Mouse (Mus musculus) testis, adult 2 months (tissue): ENCODE results near the gene Tcl1b1. TPM values are rescaled to one million over a fixed set of nuclear protein-coding genes. Genes with fewer than 3 reads are reported as not detected.
"Not testable (repeated sequence)": the region's sequence is repeated elsewhere in the genome, so short reads cannot be mapped to it uniquely, and the experiment has no call there.

ENCODE experiments used
- H3K27ac ChIP-seq: fragments of 200-500 bp; 2 replicates; pipeline ENCODE4 v1.5.1; 2012; ENCODE audit warnings: low read depth, low read length; ENCODE audit not compliant: control insufficient read depth, insufficient read depth
- H3K27me3 ChIP-seq: fragments of 200-500 bp; 2 replicates; pipeline ENCODE4 v1.6.1; 2012; ENCODE audit warnings: mild to moderate bottlenecking, low read length, moderate library complexity; ENCODE audit not compliant: control insufficient read depth, insufficient read depth
- H3K36me3 ChIP-seq: fragments of 200-500 bp; 2 replicates; pipeline ENCODE4 v1.6.1; 2012; ENCODE audit warnings: mild to moderate bottlenecking, low read length; ENCODE audit not compliant: control insufficient read depth, insufficient read depth
- H3K4me1 ChIP-seq: fragments of 200-500 bp; 2 replicates; pipeline ENCODE4 v1.6.1; 2012; ENCODE audit warnings: low read length; ENCODE audit not compliant: control insufficient read depth, insufficient read depth
- H3K4me3 ChIP-seq: fragments of 200-500 bp; 2 replicates; pipeline ENCODE4 v1.5.1; 2012; ENCODE audit warnings: low read depth, mild to moderate bottlenecking, low read length, moderate library complexity, mixed read lengths; ENCODE audit not compliant: control insufficient read depth
- CTCF ChIP-seq: fragments of 200-500 bp; IDR thresholded peaks from 2 replicates; pipeline ENCODE4 v1.5.1; 2012; ENCODE audit warnings: low read depth, mild to moderate bottlenecking, inconsistent platforms, low read length, moderate library complexity; ENCODE audit not compliant: control insufficient read depth, insufficient read depth, insufficient replicate concordance
- POLR2A ChIP-seq: fragments of 200-500 bp; IDR thresholded peaks from 2 replicates; pipeline ENCODE4 v1.6.1; 2012; ENCODE audit warnings: low read depth, mild to moderate bottlenecking, inconsistent platforms, low read length, moderate library complexity; ENCODE audit not compliant: control insufficient read depth
- polyA plus RNA-seq: library from polyadenylated mRNA; depleted of rRNA; stranded (reverse); fragments of >200 nt; gene quantifications from 2 replicates; pipeline ENCODE4 v1.2.3, GENCODE M21; 2012; rRNA removed

Gene Tcl1b1
- 0.17 TPM in 1 of 2 replicates, not detected in the other for polyA plus RNA-seq

- H3K27ac ChIP-seq = no peak within 1 kb of the TSS
- no peaks in the 10 kb centered on the region for H3K4me1 ChIP-seq
- TF ChIP-seq CTCF (no peak), POLR2A (no peak)
- H3K27me3 ChIP-seq = no peaks in the 10 kb centered on the region
- H3K4me3 ChIP-seq = no peak within 1 kb of the TSS
- H3K36me3 ChIP-seq = no peaks in the 10 kb centered on the region
Observed at GRCm38 (mm10) chr12:105159390-105159789, at the start of gene Tcl1b1. TSS of gene Tcl1b1 (plus strand) at chr12:105159690.

- Histone ChIP-seq H3K36me3 (no peaks in the 10 kb centered on the region), H3K4me3 (no peak overlapping the region), H3K27ac (no peak overlapping the region), H3K27me3 (no peaks in the 10 kb centered on the region), H3K4me1 (no peaks in the 10 kb centered on the region)
- TF ChIP-seq POLR2A (no peak), CTCF (no peak)
Observed at GRCm38 (mm10) chr12:105109812-105110211, 49.7 kb upstream of the Tcl1b1 start.

DNA sequence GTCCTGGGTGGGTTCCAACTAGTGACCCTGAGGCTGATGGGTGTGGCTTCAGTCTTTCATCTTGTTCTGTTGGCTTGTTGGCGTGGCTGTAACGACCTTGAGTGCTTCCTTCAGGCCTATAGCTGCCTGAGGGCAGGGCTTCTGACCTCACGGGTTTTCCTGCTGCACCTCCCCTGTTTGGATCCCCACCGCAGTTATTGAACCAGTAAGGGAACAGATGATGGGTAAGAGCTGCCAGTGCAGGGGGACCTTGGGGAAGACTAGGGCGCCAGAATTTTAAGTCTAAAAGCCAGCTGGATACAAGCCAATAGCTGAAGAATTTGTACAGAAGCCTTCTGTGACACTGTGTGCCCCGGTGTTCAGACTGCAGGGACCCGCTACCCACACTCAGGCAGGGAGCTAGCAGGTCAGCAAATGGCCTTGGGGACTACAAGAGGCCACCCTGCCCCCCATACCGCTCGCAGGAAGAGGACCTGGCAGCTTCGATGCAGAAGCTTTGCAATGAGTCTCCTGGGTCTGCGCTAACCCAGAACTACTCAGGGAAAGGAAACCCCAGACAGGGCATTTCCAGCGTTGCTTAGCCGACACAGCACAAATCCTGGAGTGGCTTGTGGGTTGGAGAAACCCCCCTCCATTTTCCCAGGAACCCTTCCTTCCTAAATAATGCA is 47.0 kb upstream of the Tcl1b1 start:
- Histone ChIP-seq H3K4me3 (no peak overlapping the region), H3K36me3 (no peaks in the 10 kb centered on the region), H3K4me1 (no peaks in the 10 kb centered on the region), H3K27me3 (no peaks in the 10 kb centered on the region), H3K27ac (no peak overlapping the region)
- no peak for TF ChIP-seq POLR2A
- TF ChIP-seq CTCF = no peak

GRCm38 (mm10) chr12:105116648-105117047 is 42.8 kb upstream of the Tcl1b1 start:
- TF ChIP-seq POLR2A (no peak), CTCF (no peak)
- Histone ChIP-seq H3K36me3 (no peaks in the 10 kb centered on the region), H3K27me3 (no peaks in the 10 kb centered on the region), H3K27ac (no peak overlapping the region), H3K4me1 (no peaks in the 10 kb centered on the region), H3K4me3 (no peak overlapping the region)

- no peak overlapping the region for H3K4me3 ChIP-seq
- no peaks in the 10 kb centered on the region for H3K36me3 ChIP-seq
- no peaks in the 10 kb centered on the region for H3K27me3 ChIP-seq
- TF ChIP-seq CTCF (no peak), POLR2A (no peak)
- no peaks in the 10 kb centered on the region for H3K4me1 ChIP-seq
- H3K27ac ChIP-seq = no peak overlapping the region
Observed at GRCm38 (mm10) chr12:105125362-105125761, 34.1 kb upstream of the Tcl1b1 start.

- Histone ChIP-seq H3K27ac (no peak overlapping the region), H3K36me3 (no peaks in the 10 kb centered on the region), H3K4me1 (no peaks in the 10 kb centered on the region), H3K27me3 (no peaks in the 10 kb centered on the region), H3K4me3 (no peak overlapping the region)
- TF ChIP-seq POLR2A = no peak
- TF ChIP-seq CTCF = no peak
Observed at GRCm38 (mm10) chr12:105126516-105126915, 33.0 kb upstream of the Tcl1b1 start.

DNA sequence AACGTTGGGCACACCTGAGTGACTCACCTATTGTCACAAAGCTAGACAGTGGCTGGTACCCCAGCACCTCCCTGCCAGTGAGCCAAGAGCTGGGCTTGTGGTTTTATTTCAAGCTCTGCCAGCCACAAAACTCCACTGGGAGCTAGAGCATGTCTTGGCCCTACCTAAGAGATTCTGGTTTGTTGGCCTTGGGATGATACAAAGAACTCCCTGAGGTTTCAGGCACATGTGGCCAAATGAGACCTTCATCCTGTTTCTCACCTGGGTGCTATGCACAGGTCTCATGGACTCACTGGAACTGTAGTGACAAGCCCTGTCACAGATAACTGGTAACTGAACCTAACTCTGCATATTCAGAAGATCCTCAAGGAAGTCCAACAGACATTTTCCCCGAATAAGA is 31.9 kb upstream of the Tcl1b1 start:
- no peaks in the 10 kb centered on the region for H3K27me3 ChIP-seq
- TF ChIP-seq CTCF (no peak), POLR2A (no peak)
- H3K27ac ChIP-seq = no peak overlapping the region
- H3K4me1 ChIP-seq = no peaks in the 10 kb centered on the region
- no peak overlapping the region for H3K4me3 ChIP-seq
- H3K36me3 ChIP-seq = no peaks in the 10 kb centered on the region

GRCm38 (mm10) chr12:105129494-105130205 is 29.8 kb upstream of the Tcl1b1 start:
- not testable (repeated sequence) for H3K27me3 ChIP-seq, H3K4me3 ChIP-seq, H3K27ac ChIP-seq, H3K36me3 ChIP-seq, H3K4me1 ChIP-seq

GRCm38 (mm10) chr12:105134167-105134566 is 25.3 kb upstream of the Tcl1b1 start:
- not testable (repeated sequence) for H3K36me3 ChIP-seq, H3K4me1 ChIP-seq, H3K27me3 ChIP-seq, H3K27ac ChIP-seq, H3K4me3 ChIP-seq

GRCm38 (mm10) chr12:105134826-105135225 is 24.7 kb upstream of the Tcl1b1 start:
- not testable (repeated sequence) for H3K27me3 ChIP-seq, H3K4me3 ChIP-seq, H3K36me3 ChIP-seq, H3K27ac ChIP-seq, H3K4me1 ChIP-seq
